Mouse (Mus musculus) CH12.LX (cell line): Measurements from ENCODE around the gene Tpd52l1. TPM values are rescaled to one million over a fixed set of nuclear protein-coding genes. Genes with fewer than 3 reads are reported as not detected.

Source experiments
- DNase-seq: peaks from one replicate; pipeline ENCODE4 v3.0.0-alpha.2; 2013; ENCODE audit errors: extremely low read depth
- H3K27ac ChIP-seq: 2 replicates; pipeline ENCODE4 v1.5.1; 2012; ENCODE audit warnings: low read depth, mild to moderate bottlenecking, control low read depth, moderate library complexity; ENCODE audit not compliant: insufficient read depth
- H3K27me3 ChIP-seq: replicated peaks from 2 replicates; pipeline ENCODE3; 2012; ENCODE audit warnings: inconsistent platforms
- H3K36me3 ChIP-seq, 2 experiments: replicated peaks in 1 of 2; 2 replicates each; pipeline versions ENCODE3 to v1.6.1; 2012; ENCODE audit warnings: inconsistent platforms in 1 of 2, low read length in 1 of 2, mild to moderate bottlenecking in 1 of 2, mixed read lengths in 1 of 2, moderate library complexity in 1 of 2; ENCODE audit not compliant: control insufficient read depth in 1 of 2, insufficient read depth in 1 of 2
- H3K4me1 ChIP-seq, 2 experiments: 2 replicates each; pipeline ENCODE4 v1.6.1; 2012; ENCODE audit warnings: inconsistent platforms in 1 of 2, moderate library complexity in 1 of 2; ENCODE audit not compliant: insufficient read depth in 2 of 2, control insufficient read depth in 1 of 2
- H3K4me2 ChIP-seq: 2 replicates; pipeline ENCODE4 v1.6.1; 2012; ENCODE audit warnings: low read depth, mild to moderate bottlenecking, control low read depth; ENCODE audit not compliant: poor library complexity, insufficient read depth, severe bottlenecking
- H3K4me3 ChIP-seq, 3 experiments: fragments of 150-350 bp in 1 of 3; sonication (generic) in 1 of 3; replicated peaks in 1 of 3; 2 replicates each; pipeline versions ENCODE3 to v1.5.1; 2011 to 2012; ENCODE audit warnings: low read depth in 2 of 3, low read length in 2 of 3, mild to moderate bottlenecking in 2 of 3, moderate library complexity in 2 of 3, control low read depth in 1 of 3, improper control_type of control experiment in 1 of 3, inconsistent platforms in 1 of 3, mixed read lengths in 1 of 3; ENCODE audit not compliant: poor library complexity in 1 of 3
- H3K79me2 ChIP-seq: replicated peaks from 2 replicates; pipeline ENCODE4 v1.6.1; 2012; ENCODE audit warnings: mild to moderate bottlenecking, moderate library complexity; ENCODE audit not compliant: control insufficient read depth, poor library complexity, insufficient read depth, severe bottlenecking; ENCODE audit errors: extremely low read depth
- H3K9ac ChIP-seq: 2 replicates; pipeline ENCODE4 v1.6.1; 2012; ENCODE audit warnings: low read depth, mild to moderate bottlenecking, control low read depth, moderate library complexity; ENCODE audit not compliant: insufficient read depth
- H3K9me3 ChIP-seq: replicated peaks from 2 replicates; pipeline ENCODE3; 2012; ENCODE audit warnings: low read length, inconsistent platforms, mixed read lengths
- BHLHE40 ChIP-seq: IDR thresholded peaks from 2 replicates; pipeline ENCODE4 v1.6.1; 2011; ENCODE audit warnings: mild to moderate bottlenecking, low read depth, low read length, improper control_type of control experiment
- CHD1 ChIP-seq: IDR thresholded peaks from 2 replicates; pipeline ENCODE4 v1.6.1; 2012; ENCODE audit warnings: low read depth, low read length, improper control_type of control experiment, inconsistent platforms
- CTCF ChIP-seq, 2 experiments: IDR thresholded peaks in 1 of 2; conservative IDR thresholded peaks in 1 of 2; 2 replicates each; pipeline ENCODE4 v1.5.1; 2011 to 2012; ENCODE audit warnings: low read depth in 2 of 2, low read length in 2 of 2, improper control_type of control experiment in 1 of 2, inconsistent platforms in 1 of 2, mild to moderate bottlenecking in 1 of 2, moderate library complexity in 1 of 2
- ELF1 ChIP-seq: IDR thresholded peaks from 2 replicates; pipeline ENCODE4 v1.6.1; 2014; ENCODE audit warnings: low read depth, mild to moderate bottlenecking, inconsistent platforms, low read length, improper control_type of control experiment
- GABPA ChIP-seq: IDR thresholded peaks from 2 replicates; pipeline ENCODE4 v1.6.1; 2012; ENCODE audit warnings: low read depth, low read length, improper control_type of control experiment, inconsistent platforms; ENCODE audit not compliant: insufficient replicate concordance
- HCFC1 ChIP-seq: IDR thresholded peaks from 2 replicates; pipeline ENCODE4 v1.6.1; 2012; ENCODE audit warnings: low read depth, mild to moderate bottlenecking, inconsistent platforms, low read length, improper control_type of control experiment
- JUN ChIP-seq: IDR thresholded peaks from 2 replicates; pipeline ENCODE4 v1.6.1; 2011; ENCODE audit warnings: low read depth, mild to moderate bottlenecking, low read length, improper control_type of control experiment, moderate library complexity; ENCODE audit not compliant: insufficient read depth
- JUND ChIP-seq: conservative IDR thresholded peaks from 2 replicates; pipeline ENCODE4 v1.6.1; 2011; ENCODE audit warnings: low read depth, low read length, improper control_type of control experiment
- MAX ChIP-seq: IDR thresholded peaks from 2 replicates; pipeline ENCODE4 v1.6.1; 2011; ENCODE audit warnings: low read length, improper control_type of control experiment
- MAZ ChIP-seq: IDR thresholded peaks from 2 replicates; pipeline ENCODE4 v1.6.1; 2012; ENCODE audit warnings: low read depth, mild to moderate bottlenecking, inconsistent platforms, low read length, improper control_type of control experiment, moderate library complexity
- MEF2A ChIP-seq: IDR thresholded peaks from 2 replicates; pipeline ENCODE4 v1.6.1; 2014; ENCODE audit warnings: low read depth, mild to moderate bottlenecking, inconsistent platforms, low read length, improper control_type of control experiment, borderline replicate concordance
- MXI1 ChIP-seq: IDR thresholded peaks from 2 replicates; pipeline ENCODE4 v1.6.1; 2011; ENCODE audit warnings: mild to moderate bottlenecking, low read depth, low read length, improper control_type of control experiment
- MYC ChIP-seq: IDR thresholded peaks from 2 replicates; pipeline ENCODE4 v1.6.1; 2011; ENCODE audit warnings: low read depth, mild to moderate bottlenecking, improper control_type of control experiment, low read length
- NELFE ChIP-seq: IDR thresholded peaks from 2 replicates; pipeline ENCODE4 v1.6.1; 2011; ENCODE audit warnings: low read depth, low read length, improper control_type of control experiment
- POLR2A ChIP-seq: IDR thresholded peaks from 2 replicates; pipeline ENCODE4 v1.6.1; 2011; ENCODE audit warnings: low read depth, mild to moderate bottlenecking, improper control_type of control experiment, low read length
- POLR2AphosphoS2 ChIP-seq: IDR thresholded peaks from 2 replicates; pipeline ENCODE4 v1.6.1; 2011; ENCODE audit warnings: low read depth, low read length, improper control_type of control experiment
- RAD21 ChIP-seq: IDR thresholded peaks from 2 replicates; pipeline ENCODE4 v1.6.1; 2011; ENCODE audit warnings: low read depth, mild to moderate bottlenecking, low read length, improper control_type of control experiment, moderate library complexity
- RCOR1 ChIP-seq: conservative IDR thresholded peaks from 2 replicates; pipeline ENCODE4 v1.6.1; 2012; ENCODE audit warnings: low read depth, mild to moderate bottlenecking, inconsistent platforms, low read length, improper control_type of control experiment
- SIN3A ChIP-seq: IDR thresholded peaks from 2 replicates; pipeline ENCODE4 v1.6.1; 2012; ENCODE audit warnings: low read length, improper control_type of control experiment, inconsistent platforms
- TCF12 ChIP-seq: IDR thresholded peaks from 2 replicates; pipeline ENCODE4 v1.6.1; 2014; ENCODE audit warnings: low read depth, mild to moderate bottlenecking, inconsistent platforms, low read length, improper control_type of control experiment
- USF1 ChIP-seq: IDR thresholded peaks from 2 replicates; pipeline ENCODE4 v1.6.1; 2014; ENCODE audit warnings: low read depth, mild to moderate bottlenecking, inconsistent platforms, low read length, improper control_type of control experiment
- ZC3H11A ChIP-seq: IDR thresholded peaks from 2 replicates; pipeline ENCODE4 v1.6.1; 2012; ENCODE audit warnings: low read depth, mild to moderate bottlenecking, inconsistent platforms, low read length, improper control_type of control experiment
- ZMIZ1 ChIP-seq: IDR thresholded peaks from 2 replicates; pipeline ENCODE4 v1.6.1; 2012; ENCODE audit warnings: low read depth, mild to moderate bottlenecking, inconsistent platforms, low read length, improper control_type of control experiment
- ZNF384 ChIP-seq: IDR thresholded peaks from 2 replicates; pipeline ENCODE4 v1.6.1; 2012; ENCODE audit warnings: low read depth, low read length, improper control_type of control experiment, inconsistent platforms
- dilution Hi-C: fragments of 300-500 bp; cut with MboI; formaldehyde crosslinking; loops from 2 replicates; pipeline ENCODE4 v1.14.3; 2020; ENCODE audit warnings: low sequenced_read_pairs; ENCODE audit not compliant: extremely low pct_unique_long_range_greater_than_20kb, extremely low pct_ligation_motif_present
- in situ Hi-C: fragments of 300-500 bp; cut with MboI; formaldehyde crosslinking; loops from 3 replicates; pipeline ENCODE4 v1.14.3; 2019; ENCODE audit warnings: low sequenced_read_pairs, low pct_ligation_motif_present, low pct_unique_long_range_greater_than_20kb, mixed read lengths
- polyA plus RNA-seq: library from polyadenylated mRNA; unstranded; fragments of >175 nt; gene quantifications from 2 replicates; pipeline ENCODE4 v1.2.1, GENCODE M21; 2012; ENCODE audit warnings: low read depth; ENCODE audit not compliant: insufficient read length
- total RNA-seq, 2 experiments: library from RNA; depleted of rRNA; stranded (reverse); fragments of 300-350 nt in 1 of 2; fragments of >200 nt in 1 of 2; gene quantifications; 2 replicates each; pipeline ENCODE4 v1.2.3; 2012 to 2014

Tpd52l1 gene
- total and polyA plus RNA-seq, 3 experiments, result not detected

GRCm38 (mm10) chr10:31352845-31353427 is 92.8 kb downstream of the Tpd52l1 start:
- H3K9me3 ChIP-seq, result no peaks in the 10 kb centered on the region
- DNase-seq, result no peak
- no peak overlapping the region for H3K9ac ChIP-seq
- H3K4me3 ChIP-seq, result no peak overlapping the region
- in situ Hi-C loops (no loop called here), dilution Hi-C loops (no loop called here)
- no peak overlapping the region for H3K4me2 ChIP-seq
- H3K36me3 ChIP-seq, result no peaks in the 10 kb centered on the region
- no peaks in the 10 kb centered on the region for H3K79me2 ChIP-seq
- H3K27me3 ChIP-seq, result no peaks in the 10 kb centered on the region
- no peaks in the 10 kb centered on the region for H3K4me1 ChIP-seq
- H3K27ac ChIP-seq, result no peak overlapping the region
- TF ChIP-seq GABPA (no peak), JUND (no peak), JUN (no peak), BHLHE40 (no peak), HCFC1 (no peak), CHD1 (no peak), ZNF384 (no peak), MEF2A (no peak), USF1 (no peak), MAX (no peak), POLR2AphosphoS2 (no peak), MXI1 (no peak), MYC (no peak), CTCF (conservative IDR thresholded peaks at IDR 0.05 in 1 of 2, IDR thresholded peaks at IDR 0.05 in 1 of 2; ENCODE audit: low read depth in 2 of 2, low read length in 2 of 2) (no peak), TCF12 (no peak), RCOR1 (no peak), ZMIZ1 (no peak)

DNA sequence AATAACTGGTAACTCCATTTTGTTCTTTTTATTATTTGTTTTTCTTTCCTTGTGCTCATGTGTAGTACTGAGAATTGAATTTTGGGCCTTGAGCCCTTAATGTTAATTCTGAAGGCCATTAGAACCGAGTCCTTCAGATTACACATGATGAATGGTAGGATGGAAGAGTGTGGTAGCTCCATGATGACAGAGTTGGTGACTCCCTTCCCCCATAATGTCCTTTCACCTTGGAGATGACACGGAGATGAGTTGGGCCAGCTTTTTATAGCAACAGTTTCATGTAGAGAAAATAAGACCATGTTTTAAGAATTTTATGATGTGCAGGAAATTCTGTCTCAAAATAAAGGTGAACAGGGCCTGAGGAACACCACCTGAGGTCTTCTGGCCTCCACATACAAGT is 94.7 kb downstream of the Tpd52l1 start:
- in situ Hi-C loops, result no loop called here
- TF ChIP-seq ZC3H11A, result no peak
- no peak for TF ChIP-seq USF1
- no peak for TF ChIP-seq MAZ
- no peak for TF ChIP-seq POLR2AphosphoS2
- TF ChIP-seq RCOR1, result no peak
- TF ChIP-seq GABPA, result no peak
- no peak for TF ChIP-seq SIN3A
- no peak for TF ChIP-seq ZMIZ1
- no peak for TF ChIP-seq RAD21
- no peak for TF ChIP-seq JUND
- no peak for TF ChIP-seq POLR2A
- TF ChIP-seq MEF2A, result no peak
- TF ChIP-seq ELF1, result no peak
- no peak for TF ChIP-seq NELFE
- no peak for TF ChIP-seq TCF12
- TF ChIP-seq, all 38 proteins: peak for 0

More for the DNA sequence above, 94.7 kb downstream of the Tpd52l1 start:
- Histone ChIP-seq H3K9me3 (no peaks in the 10 kb centered on the region), H3K4me2 (no peak overlapping the region), H3K27ac (no peak overlapping the region), H3K9ac (no peak overlapping the region), H3K27me3 (no peaks in the 10 kb centered on the region), H3K36me3 (no peaks in the 10 kb centered on the region), H3K4me1 (no peaks in the 10 kb centered on the region), H3K4me3 (no peak overlapping the region), H3K79me2 (no peaks in the 10 kb centered on the region)
- dilution Hi-C loops, result no loop called here
- no peak for DNase-seq
